Mouse (Mus musculus): Measurements from ENCODE around the gene Camsap2.

Camsap2 gene

GRCm38 (mm10) chr1:136255174-136255573, 90.7 kb downstream of the Camsap2 start:
- DNase-seq, result no peak

- DNase-seq, result no peak
These were observed 91.3 kb downstream of the Camsap2 start for GRCm38 (mm10) chr1:136254503-136255065.

GRCm38 (mm10) chr1:136253472-136253871, 92.4 kb downstream of the Camsap2 start:
- DNase-seq, result no peak

GRCm38 (mm10) chr1:136249662-136250061, 96.2 kb downstream of the Camsap2 start:
- DNase-seq, result no peak

GRCm38 (mm10) chr1:136247393-136247792, 98.5 kb downstream of the Camsap2 start:
- DNase-seq, result no peak

- no peak for DNase-seq
These were observed 101.4 kb downstream of the Camsap2 start for GRCm38 (mm10) chr1:136244469-136244868.

GRCm38 (mm10) chr1:136241801-136242200, 104.1 kb downstream of the Camsap2 start:
- DNase-seq, result no peak

GRCm38 (mm10) chr1:136238495-136238894, 107.4 kb downstream of the Camsap2 start:
- no peak for DNase-seq

GRCm38 (mm10) chr1:136234595-136235092, 111.3 kb downstream of the Camsap2 start:
- no peak for DNase-seq

GRCm38 (mm10) chr1:136233892-136234594, 111.9 kb downstream of the Camsap2 start, which contains the start of gene Inava:
Inava (minus strand) TSS chr1:136234264.
- DNase-seq, result peak; percentile 42

GRCm38 (mm10) chr1:136232986-136233790, 112.7 kb downstream of the Camsap2 start:
- no peak for DNase-seq

GRCm38 (mm10) chr1:136232285-136232926, 113.5 kb downstream of the Camsap2 start:
- DNase-seq, result no peak

- DNase-seq, result no peak
These were observed 114.3 kb downstream of the Camsap2 start for GRCm38 (mm10) chr1:136231596-136231995.

- DNase-seq, result no peak
These were observed 115.7 kb downstream of the Camsap2 start for GRCm38 (mm10) chr1:136230201-136230600.

GRCm38 (mm10) chr1:136229040-136229373, 116.9 kb downstream of the Camsap2 start:
- no peak for DNase-seq

GRCm38 (mm10) chr1:136228328-136229039, 117.4 kb downstream of the Camsap2 start:
- no peak for DNase-seq

GRCm38 (mm10) chr1:136227870-136228269, 118.0 kb downstream of the Camsap2 start:
- no peak for DNase-seq

GRCm38 (mm10) chr1:136226626-136227025, 119.3 kb downstream of the Camsap2 start:
- DNase-seq, result no peak

GRCm38 (mm10) chr1:136225846-136226245, 120.1 kb downstream of the Camsap2 start:
- DNase-seq, result no peak

- no peak for DNase-seq
These were observed 122.1 kb downstream of the Camsap2 start for GRCm38 (mm10) chr1:136223758-136224342.

- DNase-seq, result no peak
These were observed 123.5 kb downstream of the Camsap2 start for GRCm38 (mm10) chr1:136222386-136222785.

Data from right cerebral cortex, postnatal 25 days (tissue).